Mouse (Mus musculus): ENCODE results near the gene Kpna6. TPM values are rescaled to one million over a fixed set of nuclear protein-coding genes. Genes with fewer than 3 reads are reported as not detected.

The Kpna6 gene
- total and polyA plus RNA-seq, 3 experiments = 15.9 to 66.5 (median 19.6) TPM

DNA sequence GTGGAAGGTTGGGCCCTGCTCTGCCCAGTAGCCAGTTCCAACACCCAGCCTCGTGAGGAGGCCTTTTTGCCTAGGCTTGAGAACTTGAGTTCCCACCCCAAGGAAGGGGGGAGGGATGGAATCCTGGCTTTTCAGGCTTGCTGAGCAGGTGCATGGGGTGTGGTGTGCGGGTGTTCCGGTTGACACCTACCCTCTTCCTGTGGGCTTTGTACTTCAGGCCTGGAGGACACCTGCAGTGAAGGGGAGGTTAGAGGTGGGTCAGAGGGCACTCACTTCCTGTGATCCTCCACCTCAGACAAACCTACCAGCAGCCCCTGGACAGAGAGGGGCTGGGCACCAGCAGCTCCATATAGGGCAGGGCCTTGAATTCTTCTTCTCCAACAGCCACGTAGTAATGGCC, 62.5 kb downstream of the Kpna6 start:
- TF ChIP-seq USF1 (IDR thresholded peaks at IDR 0.05; ENCODE audit: low read depth, low read length) = no peak
- Histone ChIP-seq H3K36me3 (ENCODE audit: control insufficient read depth in 1 of 2, insufficient read depth in 2 of 2, low read length in 2 of 2) (peaks cover 0 to 3% of the 10 kb centered on the region in 2 experiments; a peak in 3 of 4 replicates), H3K79me2 (ENCODE audit: control insufficient read depth, insufficient read depth, low read length, poor library complexity) (no peaks in the 10 kb centered on the region), H3K27ac (ENCODE audit: control insufficient read depth, low read depth, low read length) (no peak overlapping the region), H3K4me3 (ENCODE audit: control insufficient read depth in 1 of 2, insufficient read depth in 1 of 2, low read depth in 2 of 2, low read length in 2 of 2) (no peak overlapping the region), H3K9me3 (replicated peaks; ENCODE audit: insufficient read depth, low read length) (no peaks in the 10 kb centered on the region), H3K9ac (ENCODE audit: control insufficient read depth, low read depth, low read length, poor library complexity, severe bottlenecking) (no peak overlapping the region), H3K4me1 (ENCODE audit: control insufficient read depth in 1 of 2, insufficient read depth in 2 of 2, low read length in 2 of 2) (no peaks in the 10 kb centered on the region), H3K27me3 (ENCODE audit: control insufficient read depth in 1 of 2, insufficient read depth in 2 of 2, low read length in 2 of 2) (no peaks in the 10 kb centered on the region)
- no peak for DNase-seq (ENCODE audit: low read depth, low spot score)

DNA sequence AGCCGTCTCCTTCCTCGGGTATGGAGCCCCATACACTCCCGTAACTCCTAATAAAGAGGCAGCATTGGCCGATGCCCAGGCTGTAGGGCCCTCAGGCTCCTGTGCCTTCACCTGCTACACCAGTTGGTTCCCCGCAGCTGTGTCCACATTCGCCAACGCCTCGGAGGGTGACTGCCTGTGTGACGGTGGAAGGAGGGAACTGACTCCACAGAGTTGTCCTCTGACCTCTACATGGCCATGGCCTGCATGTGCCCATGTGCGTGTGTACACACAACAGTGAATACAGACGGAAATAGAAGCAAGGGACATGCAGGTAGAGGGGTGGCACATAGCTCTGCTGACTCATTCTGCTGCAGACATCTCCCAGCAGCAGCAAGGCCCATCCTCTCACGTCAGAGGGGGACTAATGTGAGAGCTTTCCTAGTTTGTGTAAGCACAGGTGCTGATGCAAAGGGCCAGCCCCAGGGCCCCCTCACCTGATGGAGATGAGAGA, 63.4 kb downstream of the Kpna6 start:
- H3K4me1 ChIP-seq (ENCODE audit: control insufficient read depth in 1 of 2, insufficient read depth in 2 of 2, low read length in 2 of 2) = no peaks in the 10 kb centered on the region
- no peak overlapping the region for H3K9ac ChIP-seq (ENCODE audit: control insufficient read depth, low read depth, low read length, poor library complexity, severe bottlenecking)
- H3K27me3 ChIP-seq (ENCODE audit: control insufficient read depth in 1 of 2, insufficient read depth in 2 of 2, low read length in 2 of 2) = no peaks in the 10 kb centered on the region
- H3K27ac ChIP-seq (ENCODE audit: control insufficient read depth, low read depth, low read length) = no peak overlapping the region
- peaks cover 0 to 3% of the 10 kb centered on the region in 2 experiments; a peak in 3 of 4 replicates for H3K36me3 ChIP-seq (ENCODE audit: control insufficient read depth in 1 of 2, insufficient read depth in 2 of 2, low read length in 2 of 2)
- TF ChIP-seq ELF1 (IDR thresholded peaks at IDR 0.05; ENCODE audit: low read depth, low read length) (no peak), USF1 (IDR thresholded peaks at IDR 0.05; ENCODE audit: low read depth, low read length) (no peak), NELFE (IDR thresholded peaks at IDR 0.05; ENCODE audit: low read depth, low read length) (no peak), SMC3 (IDR thresholded peaks at IDR 0.05; ENCODE audit: low read depth, low read length) (no peak), RCOR1 (IDR thresholded peaks at IDR 0.05; ENCODE audit: low read depth, low read length) (no peak), UBTF (IDR thresholded peaks at IDR 0.05; ENCODE audit: borderline replicate concordance, insufficient read depth, low read depth, low read length) (no peak), CHD2 (IDR thresholded peaks at IDR 0.05; ENCODE audit: low read length) (no peak), CTCF (IDR thresholded peaks at IDR 0.05 in 2 of 3, conservative IDR thresholded peaks at IDR 0.05 in 1 of 3; ENCODE audit: control insufficient read depth in 1 of 3, insufficient read depth in 1 of 3, low read depth in 2 of 3, low read length in 3 of 3, poor library complexity in 1 of 3, severe bottlenecking in 1 of 3) (no peak), CHD1 (IDR thresholded peaks at IDR 0.05; ENCODE audit: low read depth, low read length) (no peak), MAX (IDR thresholded peaks at IDR 0.05; ENCODE audit: low read length) (no peak), POLR2AphosphoS2 (IDR thresholded peaks at IDR 0.05; ENCODE audit: low read length) (no peak), ZNF384 (IDR thresholded peaks at IDR 0.05; ENCODE audit: low read depth, low read length) (no peak), NRF1 (IDR thresholded peaks at IDR 0.05; ENCODE audit: insufficient read depth, low read depth, low read length, poor library complexity, severe bottlenecking) (no peak), USF2 (IDR thresholded peaks at IDR 0.05; ENCODE audit: borderline replicate concordance in 1 of 2, insufficient read depth in 1 of 2, low read depth in 1 of 2, low read length in 2 of 2) (no peak), TBP (IDR thresholded peaks at IDR 0.05; ENCODE audit: low read depth, low read length) (no peak), GATA1 (IDR thresholded peaks at IDR 0.05; ENCODE audit: low read depth, low read length) (no peak), MAFK (IDR thresholded peaks at IDR 0.05; ENCODE audit: borderline replicate concordance, low read depth, low read length) (no peak)
- H3K4me3 ChIP-seq (ENCODE audit: control insufficient read depth in 1 of 2, insufficient read depth in 1 of 2, low read depth in 2 of 2, low read length in 2 of 2) = no peak overlapping the region
- no peak for DNase-seq (ENCODE audit: low read depth, low spot score)
- no peaks in the 10 kb centered on the region for H3K79me2 ChIP-seq (ENCODE audit: control insufficient read depth, insufficient read depth, low read length, poor library complexity)
- H3K9me3 ChIP-seq (replicated peaks; ENCODE audit: insufficient read depth, low read length) = no peaks in the 10 kb centered on the region

Data from MEL (cell line).